Mouse (Mus musculus) small intestine, adult 2 months (tissue): ENCODE results near the gene Fam205c.

Source experiments
- CTCF ChIP-seq: fragments of 200-500 bp; IDR thresholded peaks from 2 replicates; pipeline ENCODE4 v1.5.1; 2012; ENCODE audit warnings: low read depth, mild to moderate bottlenecking, control low read depth, inconsistent platforms, low read length, moderate library complexity, mixed read lengths; ENCODE audit not compliant: insufficient replicate concordance, insufficient read length; ENCODE audit errors: extremely low read depth
- POLR2A ChIP-seq: fragments of 200-500 bp; IDR thresholded peaks from 2 replicates; pipeline ENCODE4 v1.6.1; 2012; ENCODE audit warnings: low read depth, mild to moderate bottlenecking, control low read depth, inconsistent platforms, low read length, moderate library complexity

DNA sequence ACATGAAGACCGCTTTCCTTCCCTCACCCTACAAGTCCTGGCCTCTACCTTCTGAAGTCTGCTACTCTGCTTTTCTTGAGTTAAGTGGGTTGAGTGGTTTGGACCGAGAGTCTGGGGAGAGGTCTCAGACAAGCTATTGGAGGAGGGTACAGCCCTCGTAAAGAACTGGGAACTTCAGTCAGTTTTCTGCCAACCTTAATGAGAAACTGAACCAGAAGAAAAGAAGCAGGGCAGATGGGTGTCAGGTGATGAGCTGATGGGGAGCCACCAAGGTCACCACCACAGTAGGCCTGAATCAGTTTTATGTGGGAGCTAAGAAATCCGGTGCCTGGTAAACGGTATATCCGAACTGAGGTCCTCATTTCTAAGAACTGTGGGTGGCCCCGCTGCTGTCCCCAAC lies 1.9 kb downstream of the Fam205c start:
- TF ChIP-seq CTCF (no peak), POLR2A (no peak)
